Mouse (Mus musculus) heart, adult 2 months (tissue): ENCODE results near the gene Trmt61a. TPM values are rescaled to one million over a fixed set of nuclear protein-coding genes. Genes with fewer than 3 reads are reported as not detected.
A peak's percentile ranks its signal among the peaks of the same experiment; 100 is the strongest.

Experiments
- DNase-seq, 2 experiments: peaks; one replicate each; pipeline ENCODE4 v3.0.0; 2021
- H3K27ac ChIP-seq: fragments of 200-600 bp; 2 replicates; pipeline ENCODE4 v1.8.1; 2022
- H3K27me3 ChIP-seq: fragments of 200-500 bp; 2 replicates; pipeline ENCODE4 v1.6.1; 2012; ENCODE audit warnings: mild to moderate bottlenecking, low read length, inconsistent platforms, mixed read lengths; ENCODE audit not compliant: control insufficient read depth, insufficient read depth
- H3K36me3 ChIP-seq: fragments of 200-500 bp; 2 replicates; pipeline ENCODE4 v1.6.1; 2012; ENCODE audit warnings: low read length, inconsistent platforms; ENCODE audit not compliant: control insufficient read depth, insufficient read depth
- H3K4me1 ChIP-seq: fragments of 200-500 bp; 2 replicates; pipeline ENCODE4 v1.6.1; 2011; ENCODE audit warnings: low read length; ENCODE audit not compliant: control insufficient read depth, insufficient read depth
- H3K4me3 ChIP-seq: fragments of 200-600 bp; 2 replicates; pipeline ENCODE4 v1.8.1; 2022
- H3K79me2 ChIP-seq: fragments of 200-500 bp; replicated peaks from 2 replicates; pipeline ENCODE4 v1.6.1; 2012; ENCODE audit warnings: mild to moderate bottlenecking, inconsistent platforms, low read length, moderate library complexity, mixed read lengths; ENCODE audit not compliant: control insufficient read depth, insufficient read depth
- H3K9ac ChIP-seq: fragments of 200-500 bp; 2 replicates; pipeline ENCODE4 v1.6.1; 2012; ENCODE audit warnings: low read depth, mild to moderate bottlenecking, control low read depth, inconsistent platforms, low read length, mixed read lengths
- CTCF ChIP-seq: fragments of 200-600 bp; IDR thresholded peaks from 2 replicates; pipeline ENCODE4 v1.8.1; 2022; ENCODE audit warnings: antibody characterized with exemption, mild to moderate bottlenecking, moderate library complexity
- EP300 ChIP-seq: fragments of 200-500 bp; IDR thresholded peaks from 2 replicates; pipeline ENCODE4 v1.6.1; 2011; ENCODE audit warnings: low read depth, low read length, control low read depth; ENCODE audit not compliant: insufficient read depth
- POLR2A ChIP-seq: fragments of 200-500 bp; IDR thresholded peaks from 2 replicates; pipeline ENCODE4 v1.6.1; 2011; ENCODE audit warnings: mild to moderate bottlenecking, low read depth, low read length, control low read depth; ENCODE audit not compliant: insufficient read depth
- WGBS: fragments of 180-500 bp; shearing (Covaris S2); methylation state at CpG from one replicate; pipeline ENCODE4 v1.1.7; 2018; 5-methylcytosine and 5-hydroxymethylcytosine counted together
- intact Hi-C: fragments of 180-260 bp; cut with DNase I; formaldehyde crosslinking; loops from one replicate; pipeline ENCODE4 v1.15.1; 2025
- polyA plus RNA-seq: library from polyadenylated mRNA; depleted of rRNA; stranded (reverse); fragments of >200 nt; gene quantifications from 2 replicates; pipeline ENCODE4 v1.2.3, GENCODE M21; 2012
- total RNA-seq, 2 experiments: library from RNA; stranded (reverse); gene quantifications; 2 replicates each; pipeline ENCODE4 v1.2.3; 2021

The Trmt61a gene
- total and polyA plus RNA-seq, 3 experiments, result 4.5 to 11.8 (median 5.4) TPM

GRCm38 (mm10) chr12:111674850-111675486, 2.9 kb upstream of the Trmt61a start:
- no peak for DNase-seq
- Histone ChIP-seq H3K27ac (no peak overlapping the region), H3K27me3 (no peaks in the 10 kb centered on the region), H3K9ac (no peak overlapping the region), H3K79me2 (no peaks in the 10 kb centered on the region), H3K4me3 (no peak overlapping the region), H3K36me3 (peaks cover 4% of the 10 kb centered on the region; the same call in 1 of the 2 replicates), H3K4me1 (peaks cover 15% of the 10 kb centered on the region)
- TF ChIP-seq EP300 (no peak), POLR2A (no peak), CTCF (no peak)
- intact Hi-C loops, result no loop called here
- 55% methylated on average over 2 of the region's 2 CpGs for WGBS

GRCm38 (mm10) chr12:111675797-111676580, 1.9 kb upstream of the Trmt61a start:
- Histone ChIP-seq H3K4me1 (peaks cover 13% of the 10 kb centered on the region), H3K4me3 (no peak overlapping the region), H3K36me3 (peaks cover 4% of the 10 kb centered on the region; the same call in 1 of the 2 replicates), H3K9ac (no peak overlapping the region), H3K79me2 (no peaks in the 10 kb centered on the region), H3K27ac (no peak overlapping the region), H3K27me3 (no peaks in the 10 kb centered on the region)
- TF ChIP-seq EP300, result no peak
- no peak for TF ChIP-seq POLR2A
- TF ChIP-seq CTCF, result no peak
- no peak for DNase-seq
- intact Hi-C loops, result no loop called here
- 91% methylated on average over 6 of the region's 6 CpGs for WGBS

GRCm38 (mm10) chr12:111677421-111677820, 484 bp upstream of the Trmt61a start:
- peak overlapping the region; percentile 44 for H3K9ac ChIP-seq
- H3K27ac ChIP-seq, result peak overlapping the region; percentile 93
- intact Hi-C loops, result no loop called here
- H3K79me2 ChIP-seq, result no peaks in the 10 kb centered on the region
- DNase-seq, result no peak
- WGBS, result 5% methylated on average over 5 of the region's 5 CpGs
- H3K4me1 ChIP-seq, result peaks cover 11% of the 10 kb centered on the region
- TF ChIP-seq EP300 (no peak), POLR2A (no peak), CTCF (no peak)
- H3K36me3 ChIP-seq, result peaks cover 4% of the 10 kb centered on the region; the same call in 1 of the 2 replicates
- H3K27me3 ChIP-seq, result no peaks in the 10 kb centered on the region
- peak overlapping the region; percentile 82 for H3K4me3 ChIP-seq

GRCm38 (mm10) chr12:111678670-111678933, 697 bp downstream of the Trmt61a start:
- H3K27ac ChIP-seq, result no peak overlapping the region
- intact Hi-C loops, result loop anchor here (2.0 kb wide), 1 partner anchor 34 kb away; the partner anchor contains the start of genes Apopt1 and Bag5

GRCm38 (mm10) chr12:111678997-111679396, 1.1 kb downstream of the Trmt61a start:
- intact Hi-C loops, result loop anchor here (2.0 kb wide), 1 partner anchor 34 kb away; the partner anchor contains the start of genes Apopt1 and Bag5
- Histone ChIP-seq H3K4me3 (no peak overlapping the region), H3K9ac (no peak overlapping the region), H3K27ac (no peak overlapping the region), H3K4me1 (peaks cover 10% of the 10 kb centered on the region), H3K79me2 (no peaks in the 10 kb centered on the region), H3K36me3 (peaks cover 4% of the 10 kb centered on the region; the same call in 1 of the 2 replicates), H3K27me3 (no peaks in the 10 kb centered on the region)
- DNase-seq, result no peak
- TF ChIP-seq CTCF, result no peak
- TF ChIP-seq POLR2A, result no peak
- TF ChIP-seq EP300, result no peak
- 31% methylated on average over 7 of the region's 7 CpGs for WGBS

More at GRCm38 (mm10) chr12:111678670-111678933, 697 bp downstream of the Trmt61a start:
- no peaks in the 10 kb centered on the region for H3K79me2 ChIP-seq
- peaks cover 4% of the 10 kb centered on the region; the same call in 1 of the 2 replicates for H3K36me3 ChIP-seq
- WGBS, result 7% methylated on average over 13 of the region's 13 CpGs
- peaks cover 10% of the 10 kb centered on the region for H3K4me1 ChIP-seq
- no peak for TF ChIP-seq POLR2A
- no peak for TF ChIP-seq CTCF
- TF ChIP-seq EP300, result no peak
- no peaks in the 10 kb centered on the region for H3K27me3 ChIP-seq
- no peak overlapping the region for H3K9ac ChIP-seq
- DNase-seq, result no peak
- peak overlapping the region; percentile 82 for H3K4me3 ChIP-seq

- Histone ChIP-seq H3K79me2 (no peaks in the 10 kb centered on the region), H3K4me1 (peaks cover 10% of the 10 kb centered on the region), H3K9ac (no peak overlapping the region), H3K27ac (no peak overlapping the region), H3K27me3 (no peaks in the 10 kb centered on the region), H3K36me3 (peaks cover 4% of the 10 kb centered on the region; the same call in 1 of the 2 replicates), H3K4me3 (no peak overlapping the region)
- TF ChIP-seq POLR2A (no peak), CTCF (no peak), EP300 (no peak)
- DNase-seq, result no peak
- intact Hi-C loops, result no loop called here
- WGBS, result 82% methylated on average over 13 of the region's 13 CpGs
Observed at GRCm38 (mm10) chr12:111680661-111681060, 2.8 kb downstream of the Trmt61a start.
